Mouse (Mus musculus) heart, adult 2 months (tissue): ENCODE results near the gene Syt16.

Experiments
- CTCF ChIP-seq: fragments of 200-600 bp; IDR thresholded peaks from 2 replicates; pipeline ENCODE4 v1.8.1; 2022; ENCODE audit warnings: antibody characterized with exemption, mild to moderate bottlenecking, moderate library complexity
- POLR2A ChIP-seq: fragments of 200-500 bp; IDR thresholded peaks from 2 replicates; pipeline ENCODE4 v1.6.1; 2011; ENCODE audit warnings: mild to moderate bottlenecking, low read depth, low read length, control low read depth; ENCODE audit not compliant: insufficient read depth

- TF ChIP-seq POLR2A: no peak
- no peak for TF ChIP-seq CTCF
These were observed 95.6 kb downstream of the Syt16 start for GRCm38 (mm10) chr12:74093110-74093509.
